Mouse (Mus musculus): ENCODE measurements around the gene Ccdc74a. TPM values are rescaled to one million over a fixed set of nuclear protein-coding genes. Genes with fewer than 3 reads are reported as not detected.

Gene Ccdc74a
- total and polyA plus RNA-seq, 3 experiments = 0.16 to 0.32 (median 0.26) TPM

DNA sequence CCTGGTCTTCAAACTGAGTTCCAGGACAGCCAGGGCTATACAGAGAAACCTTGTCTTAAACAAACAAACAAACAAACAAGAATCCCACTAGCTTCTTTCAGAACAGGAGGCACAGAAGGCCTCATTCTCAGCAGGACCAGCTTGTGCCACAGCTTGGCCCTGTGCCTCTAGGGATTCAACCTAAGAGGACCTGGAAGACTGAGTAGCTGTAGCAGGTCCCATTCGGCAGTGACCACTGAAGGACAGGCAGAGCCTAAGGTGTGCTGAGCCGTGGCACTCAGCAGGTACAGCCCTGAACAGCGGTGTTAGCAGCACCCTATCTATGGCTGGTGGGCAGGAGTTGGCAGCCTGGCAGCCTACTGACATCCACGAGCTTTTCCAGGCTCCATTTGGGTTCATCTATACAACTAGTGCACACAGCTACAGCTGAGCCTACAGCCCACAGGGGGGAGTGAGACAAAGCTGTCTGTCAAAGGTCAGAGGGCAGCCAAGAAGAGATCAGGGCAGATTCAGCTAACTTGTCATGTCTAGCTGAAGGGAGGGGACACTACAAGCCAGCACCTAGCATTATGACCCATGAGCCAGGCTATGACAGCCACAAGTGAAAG is 8.0 kb downstream of the Ccdc74a start:
- no peaks in the 10 kb centered on the region for H3K4me1 ChIP-seq (ENCODE audit: control insufficient read depth, insufficient read depth, low read length)
- H3K4me3 ChIP-seq = no peak overlapping the region
- H3K9ac ChIP-seq (ENCODE audit: low read depth, low read length) = no peak overlapping the region
- no peak overlapping the region for H3K27ac ChIP-seq
- H3K36me3 ChIP-seq (ENCODE audit: control insufficient read depth, insufficient read depth, low read length) = no peaks in the 10 kb centered on the region
- intact Hi-C loops (cut with DNase I) = no loop called here
- 94% methylated on average over 4 of the region's 4 CpGs for WGBS
- H3K79me2 ChIP-seq (replicated peaks; ENCODE audit: control insufficient read depth, insufficient read depth, low read length) = no peaks in the 10 kb centered on the region
- no peak for TF ChIP-seq POLR2A (IDR thresholded peaks at IDR 0.05; ENCODE audit: insufficient read depth, low read depth, low read length)
- no peak for TF ChIP-seq EP300 (IDR thresholded peaks at IDR 0.05; ENCODE audit: insufficient read depth, low read depth, low read length)
- no peak for TF ChIP-seq CTCF (IDR thresholded peaks at IDR 0.05)
- H3K27me3 ChIP-seq (ENCODE audit: control insufficient read depth, insufficient read depth, low read length) = no peaks in the 10 kb centered on the region
- DNase-seq = no peak

DNA sequence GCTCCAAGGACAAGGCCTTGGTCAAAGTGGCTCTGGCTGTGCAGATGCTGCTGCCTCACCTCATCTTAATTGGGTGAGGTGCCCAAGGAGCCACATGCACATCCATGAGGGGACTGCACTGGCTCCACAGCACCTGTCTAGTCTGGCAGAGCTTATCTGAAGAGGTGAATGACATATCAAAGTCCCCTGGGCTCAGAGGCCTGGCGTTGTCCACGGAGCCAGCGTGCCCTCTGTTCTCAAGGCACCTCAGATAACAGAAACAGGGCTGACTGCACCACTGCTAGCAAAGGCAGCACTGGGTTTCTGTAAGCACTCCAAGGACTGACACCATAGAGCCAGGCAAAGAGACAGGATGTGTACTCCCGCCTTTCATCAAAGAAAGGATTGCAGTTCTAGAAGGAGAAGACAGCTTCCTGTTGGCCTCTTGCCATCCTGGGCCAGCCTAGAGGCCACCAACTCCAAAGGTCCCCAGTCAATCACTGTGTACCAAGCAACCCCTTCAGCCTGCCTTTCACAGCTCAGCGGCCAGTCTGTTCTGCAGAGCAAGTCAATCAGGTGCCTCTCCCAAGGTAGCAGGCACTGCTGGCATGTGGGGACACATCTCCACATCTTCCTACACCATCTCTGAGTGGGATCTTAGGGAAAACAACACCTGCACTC is 10.1 kb downstream of the Ccdc74a start:
- no peak for TF ChIP-seq CTCF (IDR thresholded peaks at IDR 0.05)
- TF ChIP-seq EP300 (IDR thresholded peaks at IDR 0.05; ENCODE audit: insufficient read depth, low read depth, low read length) = no peak
- no peak for TF ChIP-seq POLR2A (IDR thresholded peaks at IDR 0.05; ENCODE audit: insufficient read depth, low read depth, low read length)
- Histone ChIP-seq H3K27me3 (ENCODE audit: control insufficient read depth, insufficient read depth, low read length) (no peaks in the 10 kb centered on the region), H3K36me3 (ENCODE audit: control insufficient read depth, insufficient read depth, low read length) (no peaks in the 10 kb centered on the region; the same call in 1 of the 2 replicates), H3K79me2 (replicated peaks; ENCODE audit: control insufficient read depth, insufficient read depth, low read length) (no peaks in the 10 kb centered on the region), H3K9ac (ENCODE audit: low read depth, low read length) (no peak overlapping the region), H3K27ac (no peak overlapping the region), H3K4me1 (ENCODE audit: control insufficient read depth, insufficient read depth, low read length) (no peaks in the 10 kb centered on the region), H3K4me3 (no peak overlapping the region)
- 47% methylated on average over 5 of the region's 5 CpGs for WGBS
- intact Hi-C loops (cut with DNase I) = no loop called here
- DNase-seq = no peak

DNA sequence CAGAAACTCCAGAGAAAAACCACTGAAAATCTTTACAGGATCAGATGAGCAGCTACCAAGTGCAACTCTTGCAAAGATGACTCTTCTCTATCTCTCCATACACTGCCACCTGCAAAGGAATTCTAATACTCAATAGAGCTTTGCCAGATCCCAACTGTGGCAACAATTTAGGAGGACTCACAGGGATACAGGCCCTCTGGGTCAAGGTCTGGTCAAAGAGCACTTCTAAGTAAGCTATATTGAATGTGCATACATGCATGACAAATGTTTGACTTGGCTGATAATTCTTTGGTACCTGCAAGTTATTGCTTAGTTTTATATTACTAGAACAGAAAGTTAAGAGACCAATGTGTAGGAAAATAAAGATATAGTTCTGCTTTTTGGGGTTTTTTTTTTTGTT is 19.3 kb downstream of the Ccdc74a start:
- H3K36me3 ChIP-seq (ENCODE audit: control insufficient read depth, insufficient read depth, low read length) = peaks cover 2% of the 10 kb centered on the region; the same call in 1 of the 2 replicates
- no peak overlapping the region for H3K27ac ChIP-seq
- no peaks in the 10 kb centered on the region for H3K4me1 ChIP-seq (ENCODE audit: control insufficient read depth, insufficient read depth, low read length)
- intact Hi-C loops (cut with DNase I) = no loop called here
- H3K79me2 ChIP-seq (replicated peaks; ENCODE audit: control insufficient read depth, insufficient read depth, low read length) = 0 out of 2 replicates have a peak, but pooled peaks cover 1% of the 10 kb centered on the region
- no peak for TF ChIP-seq CTCF (IDR thresholded peaks at IDR 0.05)
- TF ChIP-seq POLR2A (IDR thresholded peaks at IDR 0.05; ENCODE audit: insufficient read depth, low read depth, low read length) = no peak
- no peak for TF ChIP-seq EP300 (IDR thresholded peaks at IDR 0.05; ENCODE audit: insufficient read depth, low read depth, low read length)
- no peak overlapping the region for H3K4me3 ChIP-seq
- no peak for DNase-seq
- H3K27me3 ChIP-seq (ENCODE audit: control insufficient read depth, insufficient read depth, low read length) = no peaks in the 10 kb centered on the region
- no peak overlapping the region for H3K9ac ChIP-seq (ENCODE audit: low read depth, low read length)

GRCm38 (mm10) chr16:17669886-17670285 is 23.6 kb downstream of the Ccdc74a start:
- H3K9ac ChIP-seq (ENCODE audit: low read depth, low read length) = no peak overlapping the region
- intact Hi-C loops (cut with DNase I) = no loop called here
- TF ChIP-seq EP300 (IDR thresholded peaks at IDR 0.05; ENCODE audit: insufficient read depth, low read depth, low read length) (no peak), CTCF (IDR thresholded peaks at IDR 0.05) (no peak), POLR2A (IDR thresholded peaks at IDR 0.05; ENCODE audit: insufficient read depth, low read depth, low read length) (no peak)
- no peak overlapping the region for H3K27ac ChIP-seq
- H3K27me3 ChIP-seq (ENCODE audit: control insufficient read depth, insufficient read depth, low read length) = no peaks in the 10 kb centered on the region
- H3K4me3 ChIP-seq = no peak overlapping the region
- H3K36me3 ChIP-seq (ENCODE audit: control insufficient read depth, insufficient read depth, low read length) = no peaks in the 10 kb centered on the region
- no peaks in the 10 kb centered on the region for H3K4me1 ChIP-seq (ENCODE audit: control insufficient read depth, insufficient read depth, low read length)
- no peak for DNase-seq
- peaks cover 3% of the 10 kb centered on the region; the same call in 1 of the 2 replicates for H3K79me2 ChIP-seq (replicated peaks; ENCODE audit: control insufficient read depth, insufficient read depth, low read length)

DNA sequence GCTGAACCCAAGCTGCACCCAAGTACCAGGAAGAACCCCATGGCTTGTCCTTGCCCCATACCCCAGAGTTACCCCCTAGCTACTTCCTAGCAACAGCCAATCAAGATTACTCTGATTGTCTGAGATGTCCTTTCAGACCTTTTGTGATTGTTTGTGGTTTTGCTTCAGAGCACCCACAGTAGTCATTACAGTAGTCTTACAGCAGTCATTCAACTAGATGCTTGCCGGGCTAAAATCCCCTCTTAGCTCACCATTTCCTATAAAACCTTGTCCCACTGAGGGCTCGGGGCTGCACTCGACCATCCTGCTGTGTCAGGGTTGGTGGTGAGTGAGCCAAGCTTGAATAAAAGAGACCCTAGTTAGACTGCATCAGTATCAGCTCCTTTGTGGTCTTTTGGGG is 48.6 kb downstream of the Ccdc74a start:
- Histone ChIP-seq H3K4me1 (ENCODE audit: control insufficient read depth, insufficient read depth, low read length) (no peaks in the 10 kb centered on the region), H3K27ac (no peak overlapping the region), H3K9ac (ENCODE audit: low read depth, low read length) (no peak overlapping the region), H3K36me3 (ENCODE audit: control insufficient read depth, insufficient read depth, low read length) (peaks cover 4% of the 10 kb centered on the region; the same call in 1 of the 2 replicates), H3K4me3 (no peak overlapping the region), H3K79me2 (replicated peaks; ENCODE audit: control insufficient read depth, insufficient read depth, low read length) (peaks cover 1% of the 10 kb centered on the region; the same call in 1 of the 2 replicates), H3K27me3 (ENCODE audit: control insufficient read depth, insufficient read depth, low read length) (no peaks in the 10 kb centered on the region)
- WGBS = 90% methylated on average over 3 of the region's 3 CpGs
- no peak for TF ChIP-seq CTCF (IDR thresholded peaks at IDR 0.05)
- no peak for TF ChIP-seq POLR2A (IDR thresholded peaks at IDR 0.05; ENCODE audit: insufficient read depth, low read depth, low read length)
- no peak for TF ChIP-seq EP300 (IDR thresholded peaks at IDR 0.05; ENCODE audit: insufficient read depth, low read depth, low read length)
- intact Hi-C loops (cut with DNase I) = no loop called here
- no peak for DNase-seq

Other genes with a start within 250 kb of the Ccdc74a start
- 10 to 100 TPM; 15.5 to 17.0 TPM for gene Snap29, start 240.5 kb upstream of the Ccdc74a start, total RNA-seq (2021)
- 5.0 and 8.1 TPM in 2 replicates for gene Snap29, start 240.5 kb upstream of the Ccdc74a start, polyA plus RNA-seq (2012; rRNA removed)
- 10 to 100 TPM; 56.4 to 57.1 TPM for gene Pi4ka, start 240.2 kb upstream of the Ccdc74a start, total RNA-seq (2021)
- gene Pi4ka, start 240.2 kb upstream of the Ccdc74a start, polyA plus RNA-seq (2012; rRNA removed) = 49.0 and 61.2 TPM in 2 replicates
- 10 to 100 TPM; 26.2 to 27.2 TPM for gene Crkl, start 194.5 kb upstream of the Ccdc74a start, total RNA-seq (2021)
- gene Crkl, start 194.5 kb upstream of the Ccdc74a start, polyA plus RNA-seq (2012; rRNA removed) = 31.2 and 36.5 TPM in 2 replicates
- under 1 TPM in 1 of 2 experiments, not detected in 1; 0.14 TPM for gene Aifm3, start 156.9 kb upstream of the Ccdc74a start, total RNA-seq (2021)
- gene Aifm3, start 156.9 kb upstream of the Ccdc74a start, polyA plus RNA-seq (2012; rRNA removed) = 0.08 and 0.09 TPM in 2 replicates
- 10 to 100 TPM; 24.3 to 28.5 TPM for gene Lztr1, start 137.8 kb upstream of the Ccdc74a start, total RNA-seq (2021)
- gene Lztr1, start 137.8 kb upstream of the Ccdc74a start, polyA plus RNA-seq (2012; rRNA removed) = 98.0 and 104 TPM in 2 replicates
- 10 to 100 TPM; 13.3 to 16.0 TPM for gene Thap7, start 115.3 kb upstream of the Ccdc74a start, total RNA-seq (2021)
- 32.2 and 32.3 TPM in 2 replicates for gene Thap7, start 115.3 kb upstream of the Ccdc74a start, polyA plus RNA-seq (2012; rRNA removed)
- gene Lrrc74b, start 85.2 kb upstream of the Ccdc74a start, total RNA-seq (2021) = not detected
- gene Lrrc74b, start 85.2 kb upstream of the Ccdc74a start, polyA plus RNA-seq (2012; rRNA removed) = 0.12 and 0.61 TPM in 2 replicates
- gene P2rx6, start 84.6 kb upstream of the Ccdc74a start, total RNA-seq (2021) = under 1 TPM; 0.78 to 0.89 TPM
- gene P2rx6, start 84.6 kb upstream of the Ccdc74a start, polyA plus RNA-seq (2012; rRNA removed) = 2.9 and 3.7 TPM in 2 replicates
- gene Slc7a4, start 63.3 kb upstream of the Ccdc74a start, total RNA-seq (2021) = 1 to 10 TPM; 2.3 to 2.9 TPM
- 3.7 and 5.7 TPM in 2 replicates for gene Slc7a4, start 63.3 kb upstream of the Ccdc74a start, polyA plus RNA-seq (2012; rRNA removed)
- gene Smpd4, start 27.1 kb upstream of the Ccdc74a start, total RNA-seq (2021) = 10 to 100 TPM; 16.9 to 18.4 TPM
- 45.9 and 46.9 TPM in 2 replicates for gene Smpd4, start 27.1 kb upstream of the Ccdc74a start, polyA plus RNA-seq (2012; rRNA removed)
- 10 to 100 TPM; 21.5 to 24.9 TPM for gene Med15, start 86.4 kb downstream of the Ccdc74a start, total RNA-seq (2021)
- 37.3 and 44.3 TPM in 2 replicates for gene Med15, start 86.4 kb downstream of the Ccdc74a start, polyA plus RNA-seq (2012; rRNA removed)
- 10 to 100 TPM; 17.3 to 18.6 TPM for gene Klhl22, start 113.1 kb downstream of the Ccdc74a start, total RNA-seq (2021)
- gene Klhl22, start 113.1 kb downstream of the Ccdc74a start, polyA plus RNA-seq (2012; rRNA removed) = 23.6 and 30.2 TPM in 2 replicates
- 1 to 10 TPM; 4.1 to 5.2 TPM for gene Scarf2, start 150.8 kb downstream of the Ccdc74a start, total RNA-seq (2021)
- 10.8 and 13.4 TPM in 2 replicates for gene Scarf2, start 150.8 kb downstream of the Ccdc74a start, polyA plus RNA-seq (2012; rRNA removed)
- gene B830017H08Rik, start 186.7 kb downstream of the Ccdc74a start, total RNA-seq (2021) = not detected
- not detected in 2 replicates for gene B830017H08Rik, start 186.7 kb downstream of the Ccdc74a start, polyA plus RNA-seq (2012; rRNA removed)
- 1 to 10 TPM; 1.6 to 2.9 TPM for gene Car15, start 191.9 kb downstream of the Ccdc74a start, total RNA-seq (2021)
- gene Car15, start 191.9 kb downstream of the Ccdc74a start, polyA plus RNA-seq (2012; rRNA removed) = 4.6 and 5.2 TPM in 2 replicates
- gene Gm20518, start 245.2 kb downstream of the Ccdc74a start, total RNA-seq (2021) = under 1 TPM; 0.20 to 0.31 TPM
- 0.68 and 1.1 TPM in 2 replicates for gene Gm20518, start 245.2 kb downstream of the Ccdc74a start, polyA plus RNA-seq (2012; rRNA removed)
- under 1 TPM; 0.16 TPM for gene Tssk1, start 247.8 kb downstream of the Ccdc74a start, total RNA-seq (2021)
- 0.27 and 0.29 TPM in 2 replicates for gene Tssk1, start 247.8 kb downstream of the Ccdc74a start, polyA plus RNA-seq (2012; rRNA removed)

Data from heart, adult 2 months (tissue).